Mouse (Mus musculus): Measurements from ENCODE around the gene Mettl3. TPM values are rescaled to one million over a fixed set of nuclear protein-coding genes. Genes with fewer than 3 reads are reported as not detected.

The Mettl3 gene
- total RNA-seq, 2 experiments from 2014 or later, result 25.4 to 32.0 TPM

- no peak for DNase-seq
Measured at GRCm38 (mm10) chr14:52295558-52296264, 9.2 kb downstream of the Mettl3 start.

GRCm38 (mm10) chr14:52284191-52284590 lies 20.7 kb downstream of the Mettl3 start:
- DNase-seq, result no peak

GRCm38 (mm10) chr14:52283629-52284028 lies 21.3 kb downstream of the Mettl3 start:
- DNase-seq, result no peak

GRCm38 (mm10) chr14:52279747-52280120 lies 25.2 kb downstream of the Mettl3 start:
- DNase-seq, result no peak

GRCm38 (mm10) chr14:52278932-52279746 lies 25.8 kb downstream of the Mettl3 start, which contains the start of the genes Tox4 and Rab2b:
Gene Tox4 (plus strand): TSS chr14:52279146.
Gene Rab2b (minus strand): TSS chr14:52279545.
- DNase-seq, result peak; percentile 98

- DNase-seq, result no peak
Measured at GRCm38 (mm10) chr14:52277210-52277609, 27.7 kb downstream of the Mettl3 start.

GRCm38 (mm10) chr14:52272781-52273180 lies 32.1 kb downstream of the Mettl3 start:
- peak; percentile 61 for DNase-seq

- peak; percentile 98 for DNase-seq
Measured at GRCm38 (mm10) chr14:52257484-52258213, 47.3 kb downstream of the Mettl3 start, which contains the start of gene Chd8. Gene Chd8 (minus strand): TSS chr14:52257780.

- DNase-seq, result peak; percentile 25
Measured at GRCm38 (mm10) chr14:52256311-52257175, 48.4 kb downstream of the Mettl3 start.

- no peak for DNase-seq
Measured at GRCm38 (mm10) chr14:52246129-52246528, 58.8 kb downstream of the Mettl3 start.

Other genes with a start within 250 kb of the Mettl3 start
- gene Hnrnpc, start 201.1 kb downstream of the Mettl3 start, total RNA-seq (2021), result 100 to 1,000 TPM; 186 TPM
- gene Rpgrip1, start 194.4 kb downstream of the Mettl3 start, total RNA-seq (2021), result 1 to 10 TPM in 1 of 2 experiments, under 1 TPM in 1; 0.42 to 1.3 TPM
- 10 to 100 TPM; 53.1 to 54.0 TPM for gene Supt16, start 107.7 kb downstream of the Mettl3 start, total RNA-seq (2021)
- gene Chd8, start 47.3 kb downstream of the Mettl3 start, total RNA-seq (2021), result 100 to 1,000 TPM in 1 of 2 experiments, 10 to 100 TPM in 1; 71.0 to 103 TPM
- gene Tox4, start 26.0 kb downstream of the Mettl3 start, total RNA-seq (2021), result 10 to 100 TPM; 41.7 to 52.8 TPM
- 10 to 100 TPM; 26.2 to 29.0 TPM for gene Rab2b, start 25.6 kb downstream of the Mettl3 start, total RNA-seq (2021)
- gene Sall2, start 23.6 kb upstream of the Mettl3 start, total RNA-seq (2021), result 10 to 100 TPM in 1 of 2 experiments, 1 to 10 TPM in 1; 7.2 to 10.1 TPM
- not detected for gene Olfr1513, start 51.3 kb upstream of the Mettl3 start, total RNA-seq (2021)
- gene Olfr1512, start 74.0 kb upstream of the Mettl3 start, total RNA-seq (2021), result not detected
- gene Olfr1511, start 92.3 kb upstream of the Mettl3 start, total RNA-seq (2021), result not detected
- gene Olfr1510, start 109.2 kb upstream of the Mettl3 start, total RNA-seq (2021), result not detected
- gene Olfr1509, start 137.9 kb upstream of the Mettl3 start, total RNA-seq (2021), result not detected
- gene Olfr1508, start 162.4 kb upstream of the Mettl3 start, total RNA-seq (2021), result not detected
- gene Olfr1507, start 190.6 kb upstream of the Mettl3 start, total RNA-seq (2021), result not detected

Measured in adrenal gland, postnatal 10 days (tissue).